11 mouse cellular contexts compared by ENCODE assay signal in the genomic region with DNA sequence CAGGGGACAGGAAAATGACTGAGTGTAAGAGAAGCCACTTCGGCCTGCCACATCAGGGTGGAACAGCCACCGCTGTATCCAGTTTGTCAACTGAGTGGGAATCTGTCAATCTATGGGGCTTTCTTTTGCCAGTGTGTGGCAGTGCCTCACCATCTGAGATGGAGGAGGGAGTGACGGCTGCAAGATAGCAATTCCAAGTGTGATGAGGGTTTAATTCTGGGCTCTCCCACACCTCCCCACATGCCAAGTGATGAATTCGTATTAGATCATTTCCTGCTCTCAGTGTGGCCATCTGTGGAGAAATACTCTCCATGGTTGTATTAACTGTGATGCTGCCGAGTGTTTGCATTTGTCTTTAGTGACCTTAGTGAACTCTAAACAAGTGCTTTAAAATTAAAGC. TPM values are rescaled to one million over a fixed set of nuclear protein-coding genes. Genes with fewer than 3 reads are reported as not detected.
DNase-seq lines count a peak whose midpoint lies in the region.
"Had no signal": no experiment of that assay in that cellular context is flagged by ENCODE, and none has a peak within 500 bp of the region (broad histone marks: within the 10 kb centered on the region; RNA-seq: fewer than 3 reads in every experiment).

No protein-coding gene starts in this region.

- intact Hi-C loops in left cerebral cortex, postnatal 14 days (cut with DNase I), result no loop called here
- intact Hi-C loops in gastrocnemius, postnatal 14 days (cut with DNase I; ENCODE audit: low total_unique reads), result no loop called here

- DNase-seq in frontal cortex, adult 2 months (ENCODE audit: extremely low spot score in 1 of 2, low spot score in 1 of 2), result peak; percentile 80 to 82
- no peak for DNase-seq in frontal cortex, postnatal 10 days (ENCODE audit: low spot score in 2 of 2)
- peak; percentile 59 for DNase-seq in cerebellum, adult 11 months
- DNase-seq in cerebellum, postnatal 25 days, result peak; percentile 73 to 75
- DNase-seq in left cerebral cortex, postnatal 14 days (ENCODE audit: low spot score in 2 of 2), result peak; percentile 58 to 61
- DNase-seq in adrenal gland, adult 2 months, result no peak
- DNase-seq in gastrocnemius, postnatal 14 days, result no peak
- no peak for DNase-seq in gastrocnemius, postnatal 4 days (ENCODE audit: low spot score in 2 of 2)
- DNase-seq: gastrocnemius, adult 2 months; lung, adult 18-20 months had no signal

RNA-seq across cellular contexts. Expression of gene Nell2, which starts 36.2 kb away (rescaled TPM):
- 243 and 292 TPM in 2 replicates for polyA plus RNA-seq in frontal cortex, adult 2 months (2012; rRNA removed)
- 100 to 1,000 TPM; 581 to 600 TPM for total RNA-seq in left cerebral cortex, postnatal 14 days (2021)
- 1 to 10 TPM; 2.0 to 6.9 TPM for total RNA-seq in adrenal gland, adult 2 months (2021)
- polyA plus RNA-seq in adrenal gland, adult 2 months (2012; rRNA removed), result 0.30 and 0.58 TPM in 2 replicates
- total RNA-seq in gastrocnemius, postnatal 14 days (2021), result under 1 TPM; 0.33 to 0.51 TPM
- total RNA-seq in gastrocnemius, postnatal 4 days (2021), result 1 to 10 TPM in 1 of 2 experiments, under 1 TPM in 1; 0.73 to 1.1 TPM
- total RNA-seq: MEL had no signal

Comparison
In these comparisons a context has a peak if more than half of its experiments do, and no peak if none do; other contexts are left out.
1. DNase-seq: peak in frontal cortex, adult 2 months (2 of 2), cerebellum, adult 11 months (single experiment), cerebellum, postnatal 25 days (2 of 2) and left cerebral cortex, postnatal 14 days (2 of 2); none in frontal cortex, postnatal 10 days (0 of 2), adrenal gland, adult 2 months (single experiment), gastrocnemius, postnatal 14 days (single experiment) and gastrocnemius, postnatal 4 days (0 of 2).
2. RNA of gene Nell2, which starts 36.2 kb away (total RNA-seq): 581 to 600 TPM in left cerebral cortex, postnatal 14 days; 2.0 to 6.9 TPM in adrenal gland, adult 2 months, 0.73 to 1.1 TPM in gastrocnemius, postnatal 4 days and 0.33 to 0.51 TPM in gastrocnemius, postnatal 14 days; every median in the first group is over 10 times any median in the second.